Mouse (Mus musculus): ENCODE results near the gene Carm1. TPM values are rescaled to one million over a fixed set of nuclear protein-coding genes. Genes with fewer than 3 reads are reported as not detected.
A peak's percentile ranks its signal among the peaks of the same experiment; 100 is the strongest.

Carm1 gene
- total and polyA plus RNA-seq, 3 experiments, result 21.5 to 111 (median 42.2) TPM

GRCm38 (mm10) chr9:21526634-21526944 is 20.1 kb upstream of the Carm1 start:
- H3K4me1 ChIP-seq (ENCODE audit: control insufficient read depth in 1 of 2, insufficient read depth in 2 of 2), result peaks cover 12 to 32% of the 10 kb centered on the region in 2 experiments
- H3K4me3 ChIP-seq (replicated peaks in 1 of 3; ENCODE audit: low read depth in 2 of 3, low read length in 2 of 3, poor library complexity in 1 of 3), result no peak overlapping the region
- no peak overlapping the region for H3K4me2 ChIP-seq (ENCODE audit: insufficient read depth, low read depth, poor library complexity, severe bottlenecking)
- H3K79me2 ChIP-seq (replicated peaks; ENCODE audit: control insufficient read depth, extremely low read depth, insufficient read depth, poor library complexity, severe bottlenecking), result no peaks in the 10 kb centered on the region
- H3K27ac ChIP-seq (ENCODE audit: insufficient read depth, low read depth), result no peak overlapping the region
- no peak overlapping the region for H3K9ac ChIP-seq (ENCODE audit: insufficient read depth, low read depth)
- no peaks in the 10 kb centered on the region for H3K36me3 ChIP-seq (replicated peaks in 1 of 2; ENCODE audit: control insufficient read depth in 1 of 2, insufficient read depth in 1 of 2, low read length in 1 of 2)
- dilution Hi-C loops (cut with MboI; ENCODE audit: extremely low pct_ligation_motif_present, extremely low pct_unique_long_range_greater_than_20kb, low sequenced_read_pairs), result no loop called here
- no peaks in the 10 kb centered on the region for H3K27me3 ChIP-seq (replicated peaks)
- no peak for DNase-seq (ENCODE audit: extremely low read depth)
- in situ Hi-C loops (cut with MboI; ENCODE audit: low pct_ligation_motif_present, low pct_unique_long_range_greater_than_20kb, low sequenced_read_pairs), result no loop called here
- no peak for TF ChIP-seq RCOR1 (conservative IDR thresholded peaks at IDR 0.05; ENCODE audit: low read depth, low read length)
- no peak for TF ChIP-seq ZC3H11A (IDR thresholded peaks at IDR 0.05; ENCODE audit: low read depth, low read length)
- TF ChIP-seq EP300 (IDR thresholded peaks at IDR 0.05; ENCODE audit: low read length), result no peak
- no peak for TF ChIP-seq ETS1 (conservative IDR thresholded peaks at IDR 0.05; ENCODE audit: low read depth, low read length)
- TF ChIP-seq KAT2A (IDR thresholded peaks at IDR 0.05; ENCODE audit: insufficient replicate concordance, low read length), result no peak
- TF ChIP-seq ZMIZ1 (IDR thresholded peaks at IDR 0.05; ENCODE audit: low read depth, low read length), result no peak
- TF ChIP-seq JUND (conservative IDR thresholded peaks at IDR 0.05; ENCODE audit: low read depth, low read length), result no peak
- no peak for TF ChIP-seq CTCF (conservative IDR thresholded peaks at IDR 0.05 in 1 of 2, IDR thresholded peaks at IDR 0.05 in 1 of 2; ENCODE audit: low read depth in 2 of 2, low read length in 2 of 2)
- no peak for TF ChIP-seq ZNF384 (IDR thresholded peaks at IDR 0.05; ENCODE audit: low read depth, low read length)
- TF ChIP-seq MAFK (IDR thresholded peaks at IDR 0.05; ENCODE audit: insufficient replicate concordance, low read length), result no peak
- peaks cover 2% of the 10 kb centered on the region for H3K9me3 ChIP-seq (replicated peaks; ENCODE audit: low read length)

DNA sequence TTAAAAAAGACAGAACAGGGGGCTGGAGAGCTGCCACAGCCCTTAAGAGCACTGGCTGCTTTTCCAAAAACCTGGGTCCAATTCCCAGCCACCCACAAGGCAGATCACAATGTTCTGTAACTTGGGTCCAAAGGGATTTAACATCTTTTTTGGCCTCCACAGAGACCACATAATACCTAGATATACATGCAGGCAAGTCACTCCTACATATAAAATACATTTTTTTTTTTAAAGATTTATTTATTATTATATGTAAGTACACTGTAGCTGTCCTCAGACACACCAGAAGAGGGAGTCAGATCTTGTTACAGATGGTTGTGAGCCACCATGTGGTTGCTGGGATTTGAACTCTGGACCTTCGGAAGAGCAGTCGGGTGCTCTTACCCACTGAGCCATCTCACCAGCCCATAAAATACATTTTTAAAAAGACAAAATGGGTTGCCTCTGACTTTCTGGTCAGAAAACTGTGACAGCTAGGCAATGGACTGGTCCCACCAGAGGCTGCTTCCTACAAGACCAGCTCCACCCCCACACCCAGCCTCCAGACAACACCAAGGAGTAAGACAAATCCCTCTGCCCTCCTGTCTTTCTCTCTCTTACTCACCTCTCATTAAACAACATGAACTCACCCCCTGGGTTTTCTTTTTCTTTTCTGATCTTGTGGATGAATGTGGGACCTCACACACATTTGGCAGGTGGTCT is 19.4 kb upstream of the Carm1 start:
- peaks cover 12 to 33% of the 10 kb centered on the region in 2 experiments for H3K4me1 ChIP-seq (ENCODE audit: control insufficient read depth in 1 of 2, insufficient read depth in 2 of 2)

DNA sequence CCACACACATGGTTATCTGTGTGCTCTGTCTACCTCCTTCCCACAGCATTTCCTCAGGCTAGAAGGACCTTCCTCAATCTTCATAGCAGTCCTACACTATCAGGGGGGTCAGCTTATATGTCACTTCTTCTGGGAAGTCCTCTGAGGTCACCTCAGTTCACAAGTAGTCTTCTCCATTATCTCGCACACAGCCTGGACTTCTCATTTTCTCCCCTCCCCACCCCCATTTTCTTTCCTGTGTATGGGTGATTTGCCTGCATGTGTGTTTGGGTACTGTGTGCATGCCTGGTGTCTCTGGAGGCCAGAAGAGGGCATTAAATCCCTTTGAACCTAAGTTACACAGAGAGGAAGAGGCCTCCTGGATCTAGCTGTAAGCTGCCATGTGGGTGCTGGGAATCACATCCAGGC is 18.8 kb upstream of the Carm1 start:
- no peak overlapping the region for H3K9ac ChIP-seq (ENCODE audit: insufficient read depth, low read depth)
- peaks cover 12 to 35% of the 10 kb centered on the region in 2 experiments for H3K4me1 ChIP-seq (ENCODE audit: control insufficient read depth in 1 of 2, insufficient read depth in 2 of 2)
- no peak overlapping the region for H3K27ac ChIP-seq (ENCODE audit: insufficient read depth, low read depth)
- no peaks in the 10 kb centered on the region for H3K27me3 ChIP-seq (replicated peaks)
- H3K36me3 ChIP-seq (replicated peaks in 1 of 2; ENCODE audit: control insufficient read depth in 1 of 2, insufficient read depth in 1 of 2, low read length in 1 of 2), result no peaks in the 10 kb centered on the region
- TF ChIP-seq JUND (conservative IDR thresholded peaks at IDR 0.05; ENCODE audit: low read depth, low read length) (no peak), USF2 (conservative IDR thresholded peaks at IDR 0.05; ENCODE audit: low read depth, low read length) (no peak), E2F4 (IDR thresholded peaks at IDR 0.05; ENCODE audit: insufficient replicate concordance, low read depth, low read length) (no peak), POLR2A (IDR thresholded peaks at IDR 0.05; ENCODE audit: low read depth, low read length) (no peak), CTCF (conservative IDR thresholded peaks at IDR 0.05 in 1 of 2, IDR thresholded peaks at IDR 0.05 in 1 of 2; ENCODE audit: low read depth in 2 of 2, low read length in 2 of 2) (peak in 1 of 2 experiments; percentile 22; a peak in 1 of 4 replicates), ELF1 (IDR thresholded peaks at IDR 0.05; ENCODE audit: low read depth, low read length) (no peak), IRF4 (IDR thresholded peaks at IDR 0.05; ENCODE audit: low read depth, low read length) (no peak), MAZ (IDR thresholded peaks at IDR 0.05; ENCODE audit: low read depth, low read length) (no peak)
- peak; percentile 26 for DNase-seq (ENCODE audit: extremely low read depth)
- H3K9me3 ChIP-seq (replicated peaks; ENCODE audit: low read length), result no peaks in the 10 kb centered on the region
- dilution Hi-C loops (cut with MboI; ENCODE audit: extremely low pct_ligation_motif_present, extremely low pct_unique_long_range_greater_than_20kb, low sequenced_read_pairs) (no loop called here), in situ Hi-C loops (cut with MboI; ENCODE audit: low pct_ligation_motif_present, low pct_unique_long_range_greater_than_20kb, low sequenced_read_pairs) (no loop called here)
- H3K79me2 ChIP-seq (replicated peaks; ENCODE audit: control insufficient read depth, extremely low read depth, insufficient read depth, poor library complexity, severe bottlenecking), result no peaks in the 10 kb centered on the region
- H3K4me3 ChIP-seq (replicated peaks in 1 of 3; ENCODE audit: low read depth in 2 of 3, low read length in 2 of 3, poor library complexity in 1 of 3), result no peak overlapping the region
- no peak overlapping the region for H3K4me2 ChIP-seq (ENCODE audit: insufficient read depth, low read depth, poor library complexity, severe bottlenecking)

More for the DNA sequence above, 19.4 kb upstream of the Carm1 start:
- TF ChIP-seq ZC3H11A (IDR thresholded peaks at IDR 0.05; ENCODE audit: low read depth, low read length) (no peak), TBP (conservative IDR thresholded peaks at IDR 0.05; ENCODE audit: low read depth, low read length) (0 out of 2 replicates have a peak, but pooled peaks have one; percentile 42)
- DNase-seq (ENCODE audit: extremely low read depth), result no peak
- no peaks in the 10 kb centered on the region for H3K27me3 ChIP-seq (replicated peaks)
- in situ Hi-C loops (cut with MboI; ENCODE audit: low pct_ligation_motif_present, low pct_unique_long_range_greater_than_20kb, low sequenced_read_pairs), result no loop called here
- no peaks in the 10 kb centered on the region for H3K9me3 ChIP-seq (replicated peaks; ENCODE audit: low read length)
- H3K4me3 ChIP-seq (replicated peaks in 1 of 3; ENCODE audit: low read depth in 2 of 3, low read length in 2 of 3, poor library complexity in 1 of 3), result no peak overlapping the region
- dilution Hi-C loops (cut with MboI; ENCODE audit: extremely low pct_ligation_motif_present, extremely low pct_unique_long_range_greater_than_20kb, low sequenced_read_pairs), result no loop called here
- no peak overlapping the region for H3K4me2 ChIP-seq (ENCODE audit: insufficient read depth, low read depth, poor library complexity, severe bottlenecking)
- H3K36me3 ChIP-seq (replicated peaks in 1 of 2; ENCODE audit: control insufficient read depth in 1 of 2, insufficient read depth in 1 of 2, low read length in 1 of 2), result no peaks in the 10 kb centered on the region
- no peak overlapping the region for H3K9ac ChIP-seq (ENCODE audit: insufficient read depth, low read depth)
- no peaks in the 10 kb centered on the region for H3K79me2 ChIP-seq (replicated peaks; ENCODE audit: control insufficient read depth, extremely low read depth, insufficient read depth, poor library complexity, severe bottlenecking)
- H3K27ac ChIP-seq (ENCODE audit: insufficient read depth, low read depth), result no peak overlapping the region
